ENCODE assay signal across 13 mouse cellular contexts in genomic region chr13:44767751-44768150, GRCm38 (mm10).
"Had no signal": no experiment of that assay in that cellular context is flagged by ENCODE, and none has a peak within 500 bp of the region (broad histone marks: within the 10 kb centered on the region; RNA-seq: fewer than 3 reads in every experiment).

No protein-coding gene starts in this region.

- H3K27me3 ChIP-seq: limb, embryonic 13.5 days; neural tube, embryonic 12.5 days had no signal

- DNase-seq: kidney, postnatal 10 days; kidney, postnatal 4 days; left cerebral cortex, postnatal 4 days; lung, adult 2 months; lung, postnatal 36 days; midbrain, embryonic 14.5 days; thymus, postnatal 14 days had no signal

- ATAC-seq: lung, postnatal 0 days had no signal

- H3K4me2 ChIP-seq: limb, embryonic 13.5 days; neural tube, embryonic 12.5 days had no signal

- H3K9me3 ChIP-seq: limb, embryonic 13.5 days; neural tube, embryonic 12.5 days had no signal

- H3K27ac ChIP-seq: layer of hippocampus, adult 2 months; limb, embryonic 13.5 days; liver, embryonic 14.5 days; neural tube, embryonic 12.5 days; stomach, postnatal 0 days had no signal

- H3K36me3 ChIP-seq: neural tube, embryonic 12.5 days had no signal

- H3K4me3 ChIP-seq: layer of hippocampus, adult 2 months; limb, embryonic 13.5 days; neural tube, embryonic 12.5 days had no signal

- H3K9ac ChIP-seq: liver, embryonic 14.5 days; neural tube, embryonic 12.5 days had no signal
